Mouse (Mus musculus) ovary, adult 18-20 months (tissue): ENCODE measurements around the gene Tab1.

Source experiments
- DNase-seq: peaks from one replicate; pipeline ENCODE4 v3.0.0; 2022; ENCODE audit warnings: low spot score, mixed read lengths

Tab1 gene

GRCm38 (mm10) chr15:80163274-80163673 lies 30.3 kb downstream of the Tab1 start:
- no peak for DNase-seq

DNA sequence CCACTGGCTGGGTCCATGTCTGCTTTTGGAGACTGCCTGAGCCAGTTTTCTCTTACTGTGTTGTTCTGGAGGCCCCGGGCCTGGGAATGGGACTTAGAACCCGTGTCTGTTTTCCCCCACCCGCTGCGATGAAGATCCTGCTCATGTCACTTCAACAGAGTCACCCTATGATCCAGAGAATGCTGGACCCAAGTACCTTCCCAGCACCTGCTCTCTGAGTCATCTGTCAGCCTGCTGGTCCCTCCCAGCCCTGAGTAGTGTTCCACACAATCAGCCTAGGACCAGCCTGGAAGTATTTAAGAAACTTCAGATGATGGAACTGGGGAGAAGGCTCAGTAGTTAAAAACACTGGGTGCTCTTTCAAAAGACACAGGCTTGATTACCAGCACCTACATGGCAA lies 30.8 kb downstream of the Tab1 start:
- DNase-seq: no peak

GRCm38 (mm10) chr15:80165396-80165795 lies 32.5 kb downstream of the Tab1 start:
- DNase-seq: no peak

DNA sequence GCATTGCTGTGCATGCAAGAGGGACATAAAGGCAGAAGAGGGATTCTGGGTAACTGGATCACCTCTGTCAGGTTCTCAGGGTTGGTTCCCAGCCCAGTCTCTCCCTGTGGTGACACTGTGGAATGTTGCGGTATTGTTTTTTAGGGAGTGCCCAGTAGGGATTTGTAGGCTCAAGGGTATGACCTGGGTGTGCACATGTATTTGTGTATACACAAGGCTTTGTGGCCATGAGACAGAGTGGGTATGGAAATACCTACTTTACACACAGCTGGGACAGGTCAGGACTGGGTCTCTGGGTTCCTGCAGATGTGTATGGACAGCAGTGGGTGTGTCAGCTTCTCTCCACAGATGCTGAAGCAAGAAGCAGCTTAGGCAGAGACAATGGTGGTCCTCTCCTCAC lies 36.6 kb downstream of the Tab1 start:
- no peak for DNase-seq

- DNase-seq: peak; percentile 24
Measured at GRCm38 (mm10) chr15:80170357-80170756, 37.4 kb downstream of the Tab1 start.

DNA sequence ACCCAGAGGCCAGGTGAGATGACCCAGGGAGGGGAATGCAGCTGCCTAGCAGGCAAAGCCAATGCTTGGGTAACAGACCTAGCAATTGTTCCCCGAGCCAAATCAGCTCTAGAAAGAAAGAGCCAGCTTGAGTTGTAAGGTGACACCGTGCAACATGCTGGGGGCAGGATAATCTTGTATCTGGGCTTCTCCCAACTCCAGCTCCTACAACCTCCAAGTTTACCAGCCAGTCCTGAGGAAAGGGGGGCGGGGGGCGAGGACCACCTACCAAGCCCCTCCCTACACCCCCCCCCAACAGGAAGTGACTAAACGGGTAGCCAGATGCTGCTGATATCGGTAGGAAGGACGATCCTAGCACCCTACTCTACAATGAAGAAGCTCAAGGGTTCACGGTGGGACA lies 38.4 kb downstream of the Tab1 start:
- DNase-seq: no peak

DNA sequence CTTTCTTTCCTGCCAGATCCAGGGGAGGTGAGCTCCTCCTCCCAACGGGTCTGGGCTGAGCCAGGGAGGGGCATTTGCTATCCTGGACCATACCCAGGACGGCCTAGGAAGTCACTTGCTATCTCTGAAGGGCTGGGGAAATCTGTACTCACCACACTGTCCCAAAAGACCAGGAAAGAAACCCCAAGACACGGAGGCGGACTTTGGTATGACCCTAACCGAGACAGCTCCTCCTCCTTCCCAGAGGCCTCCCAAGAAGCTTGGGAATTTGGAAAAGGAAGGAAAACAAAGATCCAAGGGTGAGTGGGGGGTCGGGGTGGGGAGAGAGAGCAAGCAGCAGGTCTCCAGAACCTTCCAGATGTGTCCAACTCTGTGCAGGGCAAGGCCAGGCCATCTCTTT lies 38.9 kb downstream of the Tab1 start:
- no peak for DNase-seq

- no peak for DNase-seq
Measured at GRCm38 (mm10) chr15:80173001-80173771, 40.3 kb downstream of the Tab1 start, which contains the start of gene Mgat3. Mgat3 (plus strand) TSS chr15:80173721.

DNA sequence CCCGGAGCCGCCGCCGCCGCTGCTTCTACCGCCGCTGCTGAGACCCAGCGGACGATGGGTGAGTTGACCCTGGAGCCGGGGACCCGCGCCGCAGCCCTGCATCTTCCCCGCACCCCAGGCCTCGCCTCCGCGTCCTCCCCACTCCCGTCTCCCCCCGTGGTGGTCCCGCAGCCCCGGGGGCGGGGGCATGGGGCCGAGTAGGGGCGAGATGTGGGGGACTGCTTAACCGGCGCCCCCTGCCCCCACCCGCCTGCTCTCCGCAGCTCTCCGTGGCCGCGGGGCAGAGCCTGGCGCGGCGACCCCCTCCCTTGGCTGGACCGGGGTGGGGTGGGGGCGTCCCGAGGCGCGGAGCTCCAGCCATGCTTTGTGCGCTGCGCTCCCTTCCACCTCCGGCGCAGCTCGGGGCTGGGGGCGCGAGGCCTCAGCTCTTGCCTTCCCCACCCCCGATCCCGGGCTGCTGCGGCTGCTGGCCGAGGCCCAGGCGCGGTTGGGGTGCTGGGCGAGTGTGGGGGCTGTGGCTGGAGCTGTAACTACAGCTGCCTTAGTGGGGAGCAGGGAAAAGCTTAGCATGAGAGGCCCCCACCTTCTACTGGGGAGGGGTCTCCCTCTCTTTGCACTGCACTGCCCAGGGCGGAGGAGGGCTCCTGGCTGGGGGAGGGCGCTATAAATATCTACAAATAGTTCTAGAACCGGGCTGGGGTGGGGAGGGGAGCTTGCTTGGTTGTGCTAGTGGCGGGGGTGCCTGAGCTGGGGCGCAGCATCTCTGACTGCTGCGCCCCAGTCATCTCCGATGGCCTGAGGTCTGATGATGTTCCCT lies 41.1 kb downstream of the Tab1 start:
- DNase-seq: no peak

GRCm38 (mm10) chr15:80174598-80174875 lies 41.6 kb downstream of the Tab1 start:
- no peak for DNase-seq

DNA sequence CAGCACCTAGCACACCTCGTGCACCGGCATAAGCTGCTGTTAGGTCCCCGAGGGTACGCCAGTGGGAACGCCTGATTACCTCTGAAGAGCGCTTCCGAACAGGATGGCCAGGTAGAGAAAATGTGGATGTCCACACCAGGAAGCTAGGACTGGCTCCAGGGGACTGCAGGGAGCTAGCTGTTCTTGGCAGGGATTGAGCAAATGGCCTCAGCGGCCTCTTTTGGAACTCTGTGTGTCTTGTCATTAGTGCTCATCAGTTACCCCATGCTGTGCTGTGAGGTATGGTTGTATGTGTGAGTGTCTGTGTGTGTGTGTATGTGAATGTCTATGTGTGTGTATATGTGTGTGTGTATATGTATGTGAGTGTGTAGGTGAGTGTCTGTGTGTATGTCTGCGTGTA lies 42.4 kb downstream of the Tab1 start:
- DNase-seq: no peak

GRCm38 (mm10) chr15:80175756-80176155 lies 42.8 kb downstream of the Tab1 start:
- DNase-seq: no peak

GRCm38 (mm10) chr15:80181561-80181960 lies 48.6 kb downstream of the Tab1 start:
- no peak for DNase-seq

GRCm38 (mm10) chr15:80182072-80182700 lies 49.3 kb downstream of the Tab1 start:
- DNase-seq: no peak

GRCm38 (mm10) chr15:80188927-80189326 lies 56.0 kb downstream of the Tab1 start:
- no peak for DNase-seq

DNA sequence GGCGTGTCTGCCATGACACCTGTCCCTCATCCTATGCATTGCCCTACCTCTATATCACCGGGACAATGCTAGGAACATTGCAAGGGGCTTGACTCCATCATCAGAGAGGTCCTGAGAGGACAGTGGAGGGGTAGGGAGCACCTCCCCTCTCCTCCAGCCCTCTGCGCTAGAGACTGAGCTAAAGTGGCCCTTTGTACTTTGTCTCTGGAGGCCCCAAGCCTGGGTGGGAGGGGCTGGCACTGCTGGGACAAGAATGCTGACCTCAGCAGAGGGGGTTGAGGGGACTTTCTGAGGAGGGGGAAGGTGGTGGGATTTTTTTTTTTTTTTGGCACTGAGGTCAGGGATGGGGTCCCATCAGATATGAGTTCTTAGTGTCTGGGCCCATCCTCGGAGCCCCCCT lies 57.1 kb downstream of the Tab1 start:
- DNase-seq: no peak

DNA sequence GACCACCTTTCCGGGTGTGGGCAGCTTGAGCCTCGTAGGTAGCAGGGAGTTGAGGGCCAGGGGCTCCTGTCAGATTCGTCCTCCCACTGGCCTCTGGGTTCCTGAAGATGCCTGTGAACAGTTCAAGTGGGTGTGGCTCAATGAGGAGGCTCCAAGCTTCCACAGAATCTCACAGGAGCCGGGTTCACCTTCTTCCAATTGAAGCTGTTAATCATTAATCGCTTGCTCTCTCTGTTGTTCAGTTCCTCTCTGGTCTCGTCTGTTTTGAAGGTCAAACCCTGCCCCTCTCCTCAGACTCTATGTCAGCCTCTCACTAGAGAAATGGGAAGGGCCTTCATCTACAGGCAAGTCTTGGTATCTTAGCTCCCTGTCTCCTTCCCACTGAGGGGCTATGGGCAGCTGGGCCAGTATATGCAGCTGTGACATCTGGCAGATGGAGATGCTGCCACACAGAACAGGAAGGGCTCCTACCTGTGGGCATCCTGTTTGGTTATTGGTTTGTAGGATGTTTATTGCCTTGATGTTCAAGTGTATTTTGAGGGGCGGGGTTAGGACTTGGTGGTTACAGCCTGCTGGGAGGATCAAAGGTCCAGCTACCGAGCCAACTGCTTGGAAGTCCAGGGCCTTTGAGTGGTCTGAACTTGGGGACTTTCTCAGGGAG lies 58.8 kb downstream of the Tab1 start:
- DNase-seq: no peak

GRCm38 (mm10) chr15:80192246-80192585 lies 59.3 kb downstream of the Tab1 start:
- no peak for DNase-seq

DNA sequence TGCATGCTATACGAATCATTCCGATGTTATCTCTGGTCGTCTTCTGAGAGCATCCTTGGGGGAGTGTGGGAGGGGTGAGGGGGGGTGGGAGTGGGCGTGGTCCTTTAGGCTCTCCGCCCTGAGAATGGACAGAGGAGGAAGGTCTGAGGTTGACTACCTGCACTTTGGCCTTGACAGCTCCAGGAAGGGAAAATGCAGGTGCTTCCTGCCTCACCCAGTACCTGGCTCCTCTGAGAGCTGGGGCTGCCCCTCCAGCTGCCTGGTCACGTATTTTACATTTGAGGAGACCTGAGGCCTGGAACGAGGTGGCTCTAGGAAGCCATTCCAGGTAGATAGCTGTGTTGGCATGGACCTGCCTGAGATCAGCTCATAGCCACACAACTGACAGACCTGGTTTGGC lies 59.9 kb downstream of the Tab1 start:
- DNase-seq: no peak

DNA sequence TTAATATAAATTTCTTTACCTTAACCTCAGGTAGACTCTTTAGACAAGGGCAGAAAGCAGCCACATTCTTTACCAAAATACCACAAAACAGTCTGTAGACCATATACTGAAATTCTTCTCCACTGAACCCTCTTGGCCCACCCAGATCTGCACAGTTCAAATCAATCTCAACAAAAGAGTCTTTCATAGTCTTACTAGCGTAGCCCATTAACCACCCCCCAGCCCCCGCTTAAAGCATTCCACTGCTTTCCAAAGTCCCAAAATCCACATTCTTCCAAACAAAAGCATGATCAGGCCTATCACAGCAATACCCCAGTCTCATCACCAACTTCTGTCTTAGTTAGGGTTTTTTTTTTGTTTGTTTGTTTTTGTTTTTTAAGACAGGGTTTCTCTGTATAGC lies 66.6 kb downstream of the Tab1 start:
- no peak for DNase-seq

DNA sequence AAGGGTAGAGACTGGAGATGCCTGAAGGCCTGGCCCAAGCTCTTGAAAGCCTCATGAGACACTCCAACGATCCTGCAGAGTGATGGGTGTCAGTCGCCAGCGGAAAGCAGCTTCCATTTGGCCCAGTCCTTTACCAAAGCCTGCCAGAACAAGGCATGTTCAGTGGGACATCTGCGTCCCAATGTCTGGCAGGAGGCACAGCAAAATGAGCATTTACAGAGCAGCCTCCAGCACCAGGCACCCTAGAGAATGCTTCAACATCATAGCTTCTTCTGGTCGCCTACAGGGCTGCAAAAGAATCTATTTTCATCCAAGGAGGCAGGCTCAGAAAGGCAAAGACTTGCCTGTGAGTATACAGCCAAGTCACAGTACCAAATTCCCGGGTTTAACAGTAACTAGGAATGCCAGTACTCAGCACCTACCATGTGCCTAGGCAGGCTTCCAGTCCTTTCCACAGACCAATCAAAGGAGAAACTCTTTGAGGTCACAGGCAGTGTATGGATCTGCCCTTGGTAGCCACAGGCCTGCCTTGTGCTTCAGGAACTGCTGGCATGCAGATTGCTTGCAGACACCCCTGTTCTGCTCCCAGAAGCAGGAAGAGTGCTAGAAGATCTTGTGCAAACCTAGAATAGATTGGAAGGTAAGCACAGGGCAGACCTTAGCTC lies 69.3 kb downstream of the Tab1 start:
- no peak for DNase-seq

DNA sequence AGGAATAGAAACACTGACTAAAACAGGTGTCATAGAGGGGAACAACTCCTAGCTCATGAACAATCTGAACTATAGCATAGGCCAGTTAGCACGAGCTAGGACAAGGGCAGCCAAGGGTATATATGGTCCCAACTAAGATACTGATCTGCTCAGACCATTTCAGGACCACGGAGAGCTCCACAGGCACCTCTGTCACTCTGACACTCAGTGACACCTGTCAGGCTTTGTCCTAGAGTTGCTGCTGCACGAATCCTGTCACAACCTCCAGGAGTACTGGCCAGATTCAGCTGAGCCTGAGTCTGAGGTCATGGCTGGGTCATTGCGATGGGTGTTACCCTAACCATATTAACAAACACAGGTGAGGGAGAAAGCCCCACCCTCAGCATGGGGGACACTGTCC lies 70.5 kb downstream of the Tab1 start:
- DNase-seq: no peak
